Mouse (Mus musculus) retina, postnatal 1 day (tissue): ENCODE measurements around the gene Terf2ip.
A peak's percentile ranks its signal among the peaks of the same experiment; 100 is the strongest.

Experiments used
- DNase-seq: peaks from one replicate; pipeline ENCODE4 v3.0.0-alpha.2; 2012

The Terf2ip gene

DNA sequence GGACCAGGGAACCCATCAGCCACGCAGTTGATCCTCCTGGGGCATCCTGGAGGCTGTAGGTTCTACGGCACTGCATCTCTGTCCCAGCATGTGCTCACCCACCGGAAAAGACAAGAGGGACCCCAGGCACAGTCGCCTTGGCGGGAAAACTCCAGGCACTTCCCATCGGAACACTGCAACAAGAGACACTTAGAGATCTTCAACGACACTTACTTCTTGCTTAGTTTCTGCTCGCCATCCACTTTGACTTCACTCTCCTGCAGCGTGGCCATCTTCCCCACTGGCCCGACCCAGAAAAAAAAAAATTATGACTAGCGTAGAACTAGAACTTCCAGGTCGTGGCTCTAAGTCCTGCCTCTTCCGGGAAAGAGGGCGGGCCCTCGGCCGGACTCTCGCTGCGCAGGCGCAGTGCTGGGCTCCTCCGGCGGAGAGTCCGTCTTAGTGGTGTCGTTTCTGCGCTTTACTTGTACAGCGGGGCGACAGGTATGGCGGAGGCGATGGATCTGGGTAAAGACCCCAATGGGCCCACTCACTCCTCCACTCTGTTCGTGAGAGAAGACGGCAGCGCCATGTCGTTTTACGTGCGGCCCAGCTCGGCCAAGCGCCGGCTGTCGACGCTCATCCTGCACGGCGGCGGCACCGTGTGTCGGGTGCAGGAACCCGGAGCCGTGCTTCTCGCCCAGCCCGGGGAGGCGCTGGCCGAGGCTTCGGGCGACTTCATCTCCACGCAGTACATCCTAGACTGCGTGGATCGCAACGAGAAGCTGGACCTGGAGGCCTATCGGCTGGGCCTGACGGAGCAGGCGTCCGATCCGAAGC, at the start of gene Terf2ip, which contains the start of gene Kars:
TSS of gene Terf2ip (plus strand) at position 402 of the 819 bp plus-strand sequence.
TSS of gene Kars (minus strand) at position 327 of the 819 bp plus-strand sequence.
- DNase-seq = peak; percentile 96

DNA sequence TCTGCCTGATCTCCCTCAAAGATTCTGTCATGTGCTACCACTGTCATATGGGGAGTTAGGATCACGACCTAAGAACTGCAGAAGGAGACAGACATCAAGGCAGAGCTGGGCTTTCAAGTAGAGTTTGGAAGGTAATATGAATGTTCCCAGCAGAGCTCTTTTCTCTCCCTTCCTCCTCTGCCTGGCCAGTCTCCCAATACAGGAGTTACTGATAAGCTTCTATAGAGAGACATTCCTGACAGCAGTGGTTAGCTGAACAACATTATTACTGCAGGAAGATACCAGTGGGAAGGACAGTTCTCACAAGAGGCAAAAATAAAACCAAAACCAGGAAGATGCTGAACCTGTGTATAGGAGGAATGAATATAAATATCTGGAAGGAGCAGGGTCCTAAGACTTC, 48.6 kb upstream of the Terf2ip start:
- no peak for DNase-seq

DNA sequence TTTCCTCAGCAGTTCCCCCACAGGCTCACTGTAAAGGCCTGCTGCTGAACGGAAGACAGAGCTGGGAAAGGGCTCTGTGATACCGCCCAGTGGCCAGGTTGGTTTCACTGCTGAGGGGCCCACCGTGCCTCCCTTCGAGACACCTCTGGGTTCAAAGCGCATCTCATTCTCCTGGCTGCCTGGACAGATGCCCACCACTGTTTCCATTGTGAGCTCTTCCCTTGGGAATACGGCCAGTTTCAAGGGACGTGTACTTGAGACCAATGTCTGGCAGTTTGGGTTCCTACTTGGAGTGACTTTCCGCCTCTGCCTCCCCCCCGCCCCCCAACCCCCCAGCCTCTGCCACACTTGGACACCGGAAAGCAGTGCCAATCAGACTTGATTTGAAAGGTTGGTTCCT, 48.1 kb upstream of the Terf2ip start:
- DNase-seq = no peak

DNA sequence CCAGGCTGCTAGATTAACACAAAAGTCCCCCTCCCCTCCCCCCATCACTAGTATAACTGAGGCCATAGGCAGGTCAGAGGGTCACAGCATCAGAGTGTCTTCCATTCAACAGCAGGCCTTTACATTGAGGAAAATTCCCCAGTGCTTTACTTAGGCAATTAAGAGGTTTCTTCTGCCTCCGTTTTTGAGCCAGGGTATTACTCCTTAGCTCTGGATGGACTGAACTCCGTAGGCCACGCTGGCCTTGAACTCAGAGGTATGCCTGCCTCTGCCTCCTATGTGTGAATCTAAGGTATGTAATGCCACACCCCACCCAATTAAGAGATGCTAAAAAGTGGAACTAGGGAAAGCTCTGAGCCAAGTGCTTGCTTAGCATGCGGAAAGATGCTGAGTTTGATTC, 47.7 kb upstream of the Terf2ip start:
- no peak for DNase-seq

- no peak for DNase-seq
Measured at GRCm38 (mm10) chr8:111964351-111964750, 46.8 kb upstream of the Terf2ip start.

GRCm38 (mm10) chr8:111964849-111965561, 46.2 kb upstream of the Terf2ip start:
- DNase-seq = no peak

- no peak for DNase-seq
Measured at GRCm38 (mm10) chr8:111967246-111967870, 43.8 kb upstream of the Terf2ip start.

GRCm38 (mm10) chr8:111968541-111968940, 42.7 kb upstream of the Terf2ip start:
- DNase-seq = no peak

DNA sequence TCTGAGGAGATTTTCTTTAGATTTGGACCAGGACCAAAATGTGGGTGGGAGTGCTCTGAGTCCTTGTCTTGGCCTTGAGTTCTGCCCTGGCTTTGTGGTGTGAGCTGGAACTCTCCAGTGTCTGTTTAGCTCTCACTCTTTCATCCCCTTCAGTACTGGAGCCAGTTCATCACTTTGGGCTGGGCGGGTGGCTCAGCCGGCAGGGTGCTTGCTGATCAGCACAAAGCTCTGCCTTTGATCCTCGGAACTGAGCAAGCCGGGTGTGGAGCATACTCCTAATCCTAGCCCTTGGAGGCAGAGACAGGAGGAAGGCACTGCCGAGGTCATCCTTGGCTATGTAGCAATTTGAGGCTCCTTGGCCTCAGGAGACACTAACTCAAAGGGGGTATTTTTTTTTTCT, 42.2 kb upstream of the Terf2ip start:
- DNase-seq = no peak

GRCm38 (mm10) chr8:111974138-111974537, 37.1 kb upstream of the Terf2ip start:
- no peak for DNase-seq

- no peak for DNase-seq
Measured at GRCm38 (mm10) chr8:111975706-111976105, 35.5 kb upstream of the Terf2ip start.

DNA sequence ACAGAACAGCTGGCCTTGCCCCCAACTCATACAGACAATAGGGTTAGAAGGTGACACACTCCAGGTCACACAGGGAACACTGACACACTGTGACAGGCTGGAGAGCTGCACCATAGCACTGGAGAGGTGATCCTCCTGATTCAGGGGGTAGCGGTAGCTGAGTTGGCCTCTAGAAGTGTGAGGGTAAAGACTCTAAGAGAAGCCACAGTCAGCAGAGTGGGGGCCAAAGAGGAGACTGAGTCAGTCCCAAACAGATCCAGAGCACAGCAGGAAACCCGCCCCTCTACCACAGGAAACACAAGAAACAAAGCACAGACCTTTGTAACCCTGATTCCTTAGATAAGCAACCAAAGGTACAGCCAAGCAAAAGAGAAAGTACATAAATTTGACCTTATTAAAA, 34.9 kb upstream of the Terf2ip start:
- no peak for DNase-seq

DNA sequence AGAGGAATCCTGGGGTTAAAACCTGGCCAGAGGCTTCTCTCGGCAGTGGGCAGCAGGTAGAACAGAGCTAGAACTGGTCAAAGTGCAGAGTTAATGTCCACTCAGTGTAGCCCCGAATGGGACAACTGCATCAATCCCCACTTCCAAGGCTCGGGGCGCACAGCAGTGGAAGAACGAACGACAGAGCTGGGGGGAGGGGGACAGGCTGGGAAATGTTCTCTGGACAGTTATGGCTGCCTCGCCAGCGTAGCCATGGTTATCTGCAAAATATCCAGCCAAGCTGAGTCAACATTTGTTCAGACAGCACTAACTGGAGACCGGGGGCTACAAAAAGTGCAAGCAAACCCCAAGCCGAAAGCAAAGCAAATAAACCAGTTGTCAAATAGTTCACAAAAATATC, 33.1 kb upstream of the Terf2ip start:
- no peak for DNase-seq

DNA sequence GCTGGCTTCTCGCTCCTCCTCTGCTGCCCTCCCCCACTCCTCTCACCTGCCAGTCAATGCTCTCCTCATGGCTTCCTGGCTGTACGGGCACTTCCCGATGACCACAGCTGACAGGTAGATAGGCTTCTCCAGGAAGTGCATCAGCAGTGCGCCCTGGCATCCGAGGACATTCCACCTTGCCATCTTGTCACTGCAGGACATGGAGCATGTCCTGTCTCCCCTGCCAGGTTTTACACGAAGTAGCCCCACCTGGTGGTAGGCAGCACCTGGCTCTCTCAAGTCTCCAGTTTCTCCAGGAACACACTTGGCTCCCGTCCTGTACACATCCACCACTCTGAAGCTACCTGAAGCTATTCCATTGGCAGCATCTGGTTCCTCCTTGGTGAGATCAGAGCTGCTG, 29.1 kb upstream of the Terf2ip start:
- DNase-seq = no peak

DNA sequence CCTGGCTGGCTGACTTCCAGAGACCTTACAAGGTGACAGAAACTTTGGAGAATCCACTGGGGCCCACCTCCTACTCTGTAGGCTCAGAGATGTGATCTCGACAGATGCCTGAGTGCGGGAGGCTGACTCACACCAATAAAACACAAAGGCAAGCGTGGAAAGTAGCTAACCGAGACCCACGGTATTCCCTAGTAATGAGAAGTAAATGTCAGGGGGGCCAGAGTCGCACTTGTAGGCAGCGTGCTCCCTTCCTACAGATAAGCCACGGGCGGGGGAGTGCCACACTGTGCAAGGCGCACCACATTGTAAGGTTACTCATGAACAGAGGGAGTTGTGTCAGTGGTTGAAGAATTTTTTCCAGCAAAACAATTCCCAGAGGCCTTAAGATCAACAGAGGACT, 26.7 kb upstream of the Terf2ip start:
- DNase-seq = no peak

DNA sequence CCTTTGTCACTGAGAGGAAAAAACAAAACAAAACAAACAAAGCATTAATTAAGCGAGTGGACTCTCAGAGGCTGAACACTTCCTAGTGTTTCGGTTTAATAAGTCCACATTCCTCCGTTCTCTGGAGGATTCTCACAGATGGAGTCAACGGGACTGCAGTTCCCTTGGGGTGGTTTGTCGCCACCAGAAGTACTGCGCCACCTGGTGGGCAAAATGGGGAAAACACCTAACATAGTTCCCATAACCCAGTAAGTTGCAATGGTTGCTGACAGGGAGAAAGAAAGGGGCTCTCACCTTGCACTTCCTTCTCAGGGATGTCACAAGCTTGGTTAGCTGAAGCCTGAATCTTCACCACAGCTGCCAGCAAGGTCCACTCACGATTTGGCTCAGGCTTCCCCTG, 21.3 kb upstream of the Terf2ip start:
- DNase-seq = peak; percentile 88

- no peak for DNase-seq
Measured at GRCm38 (mm10) chr8:111991278-111991677, 19.9 kb upstream of the Terf2ip start.

GRCm38 (mm10) chr8:111992013-111992702, 19.0 kb upstream of the Terf2ip start, which contains the start of gene Adat1:
Gene Adat1 (minus strand): TSS chr8:111992302.
- peak; percentile 95 for DNase-seq

DNA sequence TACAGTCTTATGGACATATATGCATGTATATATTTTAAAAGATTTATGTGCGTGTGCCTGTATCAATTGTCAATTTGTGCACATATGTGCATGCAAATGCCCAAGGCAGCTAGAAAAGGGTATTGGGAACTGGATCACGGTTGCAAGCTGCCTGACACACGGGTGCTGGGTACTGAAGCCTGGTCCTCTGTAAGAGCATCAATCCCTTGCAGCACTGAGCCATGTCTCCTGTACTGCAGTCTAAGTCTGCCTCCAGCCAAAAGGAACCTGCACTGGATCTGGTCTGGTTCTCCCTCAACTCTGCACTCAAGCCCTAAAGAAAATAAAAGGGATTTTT, 18.5 kb upstream of the Terf2ip start:
- DNase-seq = no peak

DNA sequence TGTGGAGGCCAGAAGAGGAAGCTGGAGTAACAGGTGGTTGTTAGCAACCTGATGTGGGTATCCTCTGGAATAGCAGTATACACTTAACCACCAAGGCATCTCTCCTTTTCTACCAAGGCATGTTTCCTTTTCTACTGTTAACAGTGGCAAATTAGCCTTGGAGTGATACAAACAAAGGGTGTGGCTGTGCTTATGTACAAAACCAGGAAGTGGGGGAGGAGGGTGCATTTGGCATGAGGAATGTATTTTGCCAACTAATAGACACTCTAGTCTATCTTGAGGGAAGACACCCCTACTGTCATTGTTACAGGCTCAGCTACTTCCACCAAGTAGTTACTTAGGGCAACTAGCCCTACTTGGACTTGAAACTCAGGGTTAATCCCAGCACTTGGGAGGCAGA, 6.4 kb upstream of the Terf2ip start:
- DNase-seq = no peak

DNA sequence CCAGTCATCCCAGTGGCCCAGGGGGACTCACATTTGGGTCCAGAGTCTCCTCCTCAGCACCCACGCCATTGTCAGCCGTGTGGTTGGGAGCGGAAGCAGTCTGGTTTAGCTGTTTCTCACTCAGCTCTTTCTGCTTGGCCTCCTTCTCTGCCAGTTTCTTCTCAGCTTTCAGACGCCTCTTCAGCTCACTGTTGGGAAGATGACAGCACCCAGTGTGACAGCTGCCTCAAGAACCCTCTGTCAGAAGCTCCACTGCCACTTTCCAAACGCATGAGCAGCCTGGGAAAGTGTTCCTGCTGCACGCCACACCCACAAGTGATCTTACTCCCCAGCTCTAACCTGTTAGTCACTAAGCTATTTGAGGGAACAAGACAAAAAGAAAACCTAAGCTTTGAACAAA, 5.6 kb upstream of the Terf2ip start:
- no peak for DNase-seq

GRCm38 (mm10) chr8:112007669-112008068, 3.5 kb upstream of the Terf2ip start:
- DNase-seq = no peak

GRCm38 (mm10) chr8:112009558-112009957, 1.6 kb upstream of the Terf2ip start:
- no peak for DNase-seq
